Mouse (Mus musculus): ENCODE measurements around the gene Ifi209.
"Not testable (repeated sequence)": the region's sequence is repeated elsewhere in the genome, so short reads cannot be mapped to it uniquely, and the experiment has no call there.

The Ifi209 gene

DNA sequence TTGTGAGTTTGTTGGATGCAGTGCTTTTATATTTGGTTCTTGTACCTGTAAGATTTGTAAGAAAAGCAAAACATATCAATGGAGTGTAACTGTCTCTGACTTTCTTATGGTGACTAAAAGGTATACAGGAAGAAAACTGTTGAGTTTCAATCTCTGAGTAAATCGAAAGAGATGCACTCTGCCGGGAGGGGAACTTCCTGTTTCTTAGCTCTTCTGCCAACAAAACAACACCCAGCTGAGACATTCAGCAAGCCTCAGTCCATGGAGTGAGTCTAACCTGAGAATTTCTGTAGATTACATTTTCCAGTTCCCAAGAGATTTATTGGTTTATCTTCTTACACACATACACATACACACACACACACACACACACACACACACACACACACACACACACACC is at the start of gene Ifi209:
Gene Ifi209, plus strand, starts transcription at position 296 of the 400 bp plus-strand sequence.
- not testable (repeated sequence) for DNase-seq (ENCODE audit: low spot score in 2 of 2)

GRCm38 (mm10) chr1:173589698-173590097 is 41.0 kb upstream of the Ifi209 start:
- DNase-seq (ENCODE audit: low spot score in 2 of 2): not testable (repeated sequence)

DNA sequence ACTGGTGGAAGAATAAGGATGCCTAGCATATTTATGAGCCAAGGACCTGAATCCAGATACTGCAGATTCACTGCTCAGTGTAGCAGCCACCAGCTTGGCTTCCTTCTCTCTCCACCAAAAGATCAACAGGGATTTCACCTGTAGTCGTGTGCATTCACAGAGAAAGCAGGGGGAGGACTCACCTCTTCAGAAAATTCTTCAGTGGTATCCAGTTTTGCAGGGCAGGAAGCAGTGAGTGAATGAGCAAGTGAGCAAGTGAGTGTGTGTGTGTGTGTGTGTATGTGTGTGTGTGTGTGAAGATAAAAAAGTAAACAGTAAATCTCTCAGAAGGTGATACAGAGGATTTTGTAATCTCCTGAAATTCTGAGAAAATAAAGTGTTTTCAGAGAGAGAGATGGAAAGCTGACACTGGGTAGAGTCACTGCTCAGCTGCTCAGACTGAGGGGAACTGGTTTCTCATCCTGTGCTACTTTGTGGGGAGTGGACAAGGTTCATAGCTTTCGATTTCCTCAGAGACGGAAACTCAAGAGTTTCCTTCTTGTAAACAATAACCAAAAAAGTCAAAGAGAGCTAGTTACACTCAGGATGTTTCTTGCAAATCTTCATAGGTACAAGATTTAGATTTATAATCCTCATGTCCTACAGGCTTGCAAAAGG is 31.8 kb upstream of the Ifi209 start, which contains the start of gene Ifi213:
Gene Ifi213, minus strand, starts transcription at position 437 of the 657 bp plus-strand sequence.
- not testable (repeated sequence) for DNase-seq (ENCODE audit: low spot score in 2 of 2)

GRCm38 (mm10) chr1:173610291-173610690 is 20.4 kb upstream of the Ifi209 start:
- not testable (repeated sequence) for DNase-seq (ENCODE audit: low spot score in 2 of 2)

DNA sequence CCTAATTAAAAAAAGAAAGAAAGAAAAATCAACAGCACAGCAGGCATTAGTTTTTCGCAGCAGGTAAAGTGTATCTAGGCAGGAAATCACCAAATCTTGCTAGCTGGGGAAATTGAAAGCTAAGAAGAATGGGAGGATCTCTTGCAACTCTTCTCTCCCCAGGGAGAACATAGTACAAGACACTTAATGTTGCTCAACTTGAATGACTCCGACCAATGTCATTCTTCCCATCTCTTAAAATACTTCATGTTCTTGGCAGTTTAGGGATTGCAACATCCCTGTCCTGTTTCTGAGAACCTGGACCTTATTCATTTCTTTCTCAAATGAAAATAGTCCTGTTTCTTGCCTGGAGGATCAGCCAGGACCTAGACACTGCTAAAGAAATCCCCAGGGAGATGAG is 8.5 kb upstream of the Ifi209 start:
- not testable (repeated sequence) for DNase-seq (ENCODE audit: low spot score in 2 of 2)

- no peak for DNase-seq (ENCODE audit: low spot score in 2 of 2)
These were observed 6.7 kb upstream of the Ifi209 start for GRCm38 (mm10) chr1:173624052-173624451.

- no peak for DNase-seq (ENCODE audit: low spot score in 2 of 2)
These were observed 4.0 kb upstream of the Ifi209 start for GRCm38 (mm10) chr1:173626686-173627085.

DNA sequence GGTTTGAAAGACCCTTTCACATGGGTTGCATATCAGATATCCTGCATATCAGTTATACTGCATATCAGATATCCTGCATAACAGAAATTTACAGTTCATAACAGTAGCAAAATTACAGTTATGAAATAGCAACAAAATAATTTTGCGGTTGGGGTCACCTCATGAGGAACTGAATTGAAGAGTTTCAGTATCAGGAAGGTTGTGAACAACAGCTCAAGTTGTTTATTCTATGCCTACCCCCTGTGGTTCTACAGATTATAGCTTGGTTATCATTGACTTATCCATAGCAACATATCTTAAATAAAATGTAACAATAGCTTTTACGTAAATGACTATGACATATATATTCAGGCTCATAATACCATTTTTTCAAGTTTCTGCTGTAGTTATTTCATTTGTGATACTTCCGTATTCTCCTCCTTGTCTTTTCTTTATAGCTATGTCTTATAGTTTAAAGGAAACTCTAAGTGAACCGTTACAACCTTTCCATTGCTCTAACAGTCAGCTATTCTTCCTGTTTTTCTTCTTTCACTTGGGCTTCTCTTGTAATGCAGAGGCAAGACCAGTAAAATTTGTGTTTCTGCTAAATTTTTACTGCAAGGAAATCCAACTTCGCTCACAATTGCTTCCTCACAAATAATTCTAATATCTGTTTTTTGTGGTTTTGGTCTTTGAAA is 3.4 kb downstream of the Ifi209 start:
- no peak for DNase-seq (ENCODE audit: low spot score in 2 of 2)

DNA sequence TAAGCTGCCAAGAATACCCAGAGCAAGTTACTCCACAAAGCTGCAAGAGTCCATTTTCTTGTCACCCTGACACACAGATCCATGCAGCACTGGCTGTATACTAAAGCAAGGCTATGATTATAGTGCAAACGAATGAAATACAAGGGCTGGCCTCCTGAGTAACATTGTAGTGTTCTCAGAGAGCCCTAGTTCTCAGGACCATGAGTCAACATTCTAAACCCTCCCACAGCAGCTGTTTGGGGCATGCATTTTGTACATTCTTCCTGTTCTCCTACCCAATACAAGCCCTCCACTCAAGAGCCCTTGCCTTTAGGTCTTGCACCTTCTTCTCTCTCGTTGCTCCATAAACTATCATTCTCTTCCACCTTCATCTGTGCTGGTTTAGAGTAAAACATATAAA is 14.7 kb downstream of the Ifi209 start:
- no peak for DNase-seq (ENCODE audit: low spot score in 2 of 2)

DNA sequence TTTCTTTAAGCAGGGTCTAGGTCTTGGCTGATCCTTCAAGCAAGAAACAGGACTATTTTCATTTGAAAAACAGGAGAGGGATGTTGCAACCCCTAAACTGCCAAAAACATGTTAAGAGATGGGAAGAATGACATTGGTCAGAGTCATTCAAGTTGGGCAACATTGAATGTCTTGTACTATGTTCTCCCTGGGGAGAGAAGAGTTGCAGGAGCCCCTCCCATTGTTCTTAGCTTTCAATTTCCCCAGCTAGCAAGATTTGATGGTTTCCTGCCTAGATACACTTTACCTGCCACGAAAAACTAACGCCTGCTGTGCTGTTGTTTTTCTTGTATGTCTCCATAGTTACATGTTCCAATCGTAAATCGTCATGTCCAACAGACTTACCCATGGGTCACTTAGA is 27.3 kb downstream of the Ifi209 start:
- DNase-seq (ENCODE audit: low spot score in 2 of 2): no peak

DNA sequence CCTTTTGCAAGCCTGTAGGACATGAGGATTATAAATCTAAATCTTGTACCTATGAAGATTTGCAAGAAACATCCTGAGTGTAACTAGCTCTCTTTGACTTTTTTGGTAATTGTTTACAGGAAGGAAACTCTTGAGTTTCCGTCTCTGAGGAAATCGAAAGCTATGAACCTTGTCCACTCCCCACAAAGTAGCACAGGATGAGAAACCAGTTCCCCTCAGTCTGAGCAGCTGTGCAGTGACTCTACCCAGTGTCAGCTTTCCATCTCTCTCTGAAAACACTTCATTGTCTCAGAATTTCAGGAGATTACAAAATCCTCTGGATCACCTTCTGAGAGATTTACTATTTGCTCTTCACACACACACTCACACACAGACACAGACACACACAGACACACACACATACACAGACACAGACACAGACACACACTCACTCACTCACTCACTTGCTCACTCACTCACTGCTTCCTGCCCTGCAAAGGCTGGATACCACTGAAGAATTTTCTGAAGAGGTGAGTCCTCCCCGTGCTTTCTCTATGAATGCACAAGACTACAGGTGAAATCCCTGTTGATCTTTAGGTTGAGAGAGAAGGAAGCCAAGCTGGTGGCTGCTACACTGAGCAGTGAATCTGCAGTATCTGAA is 42.9 kb downstream of the Ifi209 start, which contains the start of gene Ifi208:
Gene Ifi208, plus strand, starts transcription at position 218 of the 640 bp plus-strand sequence.
- DNase-seq (ENCODE audit: low spot score in 2 of 2): not testable (repeated sequence)

- DNase-seq (ENCODE audit: low spot score in 2 of 2): not testable (repeated sequence)
These were observed 47.9 kb downstream of the Ifi209 start for GRCm38 (mm10) chr1:173678605-173679004.

DNA sequence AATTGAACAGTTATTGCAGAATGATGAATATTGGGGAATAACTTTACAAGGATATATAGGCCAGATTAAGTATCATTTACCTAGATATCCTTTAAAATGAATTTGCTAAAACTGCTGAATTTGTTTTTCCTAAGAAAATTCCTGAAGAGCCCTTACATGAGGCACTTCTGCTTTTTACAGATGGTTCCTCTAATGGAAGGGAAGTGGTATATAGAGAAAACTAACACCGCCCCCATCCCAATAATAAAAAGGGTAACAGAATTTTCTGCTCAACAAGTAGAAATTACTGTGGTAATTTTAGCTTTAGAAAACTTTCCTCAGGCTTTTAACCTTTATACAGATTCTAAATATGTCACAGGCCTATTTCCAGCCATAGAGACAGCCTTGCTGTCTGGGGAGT is 63.6 kb downstream of the Ifi209 start:
- no peak for DNase-seq (ENCODE audit: low spot score in 2 of 2)
